Mouse (Mus musculus) kidney, postnatal 36 days (tissue): ENCODE data around the gene Jmjd7.

Experiments used
- DNase-seq, 2 experiments: peaks; one replicate each; pipeline ENCODE4 v3.0.0; 2021 to 2022; ENCODE audit warnings: mixed read lengths in 2 of 2

Gene Jmjd7

GRCm38 (mm10) chr2:120026984-120027949, at the start of gene Jmjd7, which contains the start of gene Gm28042:
Gene Jmjd7 (plus strand): TSS chr2:120027483.
Gene Gm28042 (plus strand): TSS chr2:120027493.
- peak; percentile 92 to 97 for DNase-seq

- DNase-seq: no peak
Observed at GRCm38 (mm10) chr2:119980343-119980986, 46.8 kb upstream of the Jmjd7 start.

GRCm38 (mm10) chr2:119981631-119982030, 45.7 kb upstream of the Jmjd7 start:
- no peak for DNase-seq

- no peak for DNase-seq
Observed at GRCm38 (mm10) chr2:119985871-119986270, 41.4 kb upstream of the Jmjd7 start.

- DNase-seq: no peak
Observed at GRCm38 (mm10) chr2:119986369-119986768, 40.9 kb upstream of the Jmjd7 start.

GRCm38 (mm10) chr2:119987441-119987840, 39.8 kb upstream of the Jmjd7 start:
- DNase-seq: no peak

GRCm38 (mm10) chr2:119988952-119989351, 38.3 kb upstream of the Jmjd7 start:
- peak; percentile 57 to 66 for DNase-seq

- peak in 1 of 2 experiments; percentile 26 for DNase-seq
Observed at GRCm38 (mm10) chr2:119990881-119991280, 36.4 kb upstream of the Jmjd7 start.

GRCm38 (mm10) chr2:119992349-119992748, 34.9 kb upstream of the Jmjd7 start:
- DNase-seq: no peak

- DNase-seq: no peak
Observed at GRCm38 (mm10) chr2:119993515-119993914, 33.8 kb upstream of the Jmjd7 start.

- DNase-seq: peak; percentile 29 to 44
Observed at GRCm38 (mm10) chr2:119994839-119995238, 32.4 kb upstream of the Jmjd7 start.

- DNase-seq: peak; percentile 16 to 25
Observed at GRCm38 (mm10) chr2:119995391-119996281, 31.6 kb upstream of the Jmjd7 start.

- no peak for DNase-seq
Observed at GRCm38 (mm10) chr2:119997354-119997753, 29.9 kb upstream of the Jmjd7 start.

- no peak for DNase-seq
Observed at GRCm38 (mm10) chr2:119999731-120000130, 27.6 kb upstream of the Jmjd7 start.

- peak; percentile 39 to 54 for DNase-seq
Observed at GRCm38 (mm10) chr2:120000882-120001584, 26.2 kb upstream of the Jmjd7 start.

- no peak for DNase-seq
Observed at GRCm38 (mm10) chr2:120001956-120002355, 25.3 kb upstream of the Jmjd7 start.

GRCm38 (mm10) chr2:120003970-120004369, 23.3 kb upstream of the Jmjd7 start:
- no peak for DNase-seq

GRCm38 (mm10) chr2:120006696-120007095, 20.6 kb upstream of the Jmjd7 start:
- no peak for DNase-seq

GRCm38 (mm10) chr2:120007680-120008210, 19.5 kb upstream of the Jmjd7 start:
- no peak for DNase-seq

- DNase-seq: peak; percentile 47 to 52
Observed at GRCm38 (mm10) chr2:120008672-120009071, 18.6 kb upstream of the Jmjd7 start.

- peak; percentile 68 to 85 for DNase-seq
Observed at GRCm38 (mm10) chr2:120011462-120012200, 15.7 kb upstream of the Jmjd7 start.
